Mouse (Mus musculus) CD4-positive, CD25-positive, alpha-beta regulatory T cell, adult 4 months (primary cell): ENCODE measurements around the gene Iqcd. TPM values are rescaled to one million over a fixed set of nuclear protein-coding genes. Genes with fewer than 3 reads are reported as not detected.

Experiments used
- ATAC-seq: one replicate; pipeline ENCODE4 v1.8.0; 2017
- polyA plus RNA-seq, 2 experiments: library from polyadenylated mRNA; unstranded; fragments of 100-300 nt; shearing (Covaris generic); gene quantifications; one replicate each; pipeline ENCODE4 v1.2.1; 2017

Iqcd gene
- polyA plus RNA-seq, 2 experiments from 2014 or later, result 0.40 to 1.1 TPM

DNA sequence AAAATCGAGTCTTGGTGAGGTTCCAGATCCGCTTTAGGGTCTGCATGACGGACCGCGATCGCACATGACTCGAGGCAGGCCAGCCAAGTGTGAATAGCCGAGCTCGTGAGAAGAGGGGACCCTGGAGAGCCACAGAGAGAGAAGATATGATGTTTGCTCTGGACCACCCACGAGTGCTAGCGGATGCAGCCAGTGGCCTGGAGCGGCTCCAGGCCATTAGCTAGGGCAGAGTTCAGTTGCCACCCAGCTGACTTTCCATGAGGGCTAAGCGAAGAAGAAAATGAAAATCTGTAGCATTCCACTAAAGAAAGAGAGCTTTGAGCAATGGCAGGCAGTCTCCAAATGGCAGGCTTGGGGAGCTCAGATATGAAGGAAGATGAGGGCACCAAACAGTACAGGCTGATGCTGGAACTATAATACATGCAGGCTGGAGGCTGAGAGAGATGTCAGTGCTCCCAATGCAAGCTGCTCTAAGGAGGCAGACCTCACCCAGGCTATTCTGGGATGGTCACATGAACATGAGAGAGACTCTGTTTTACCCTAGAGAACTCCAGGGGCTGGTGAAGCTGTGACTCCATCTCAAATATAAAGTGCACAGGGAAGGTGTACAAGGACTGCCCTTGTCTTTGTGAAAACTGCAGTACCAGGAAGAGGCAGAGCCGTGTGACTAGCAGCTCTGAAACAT, 17.6 kb upstream of the Iqcd start:
- no peak for ATAC-seq

DNA sequence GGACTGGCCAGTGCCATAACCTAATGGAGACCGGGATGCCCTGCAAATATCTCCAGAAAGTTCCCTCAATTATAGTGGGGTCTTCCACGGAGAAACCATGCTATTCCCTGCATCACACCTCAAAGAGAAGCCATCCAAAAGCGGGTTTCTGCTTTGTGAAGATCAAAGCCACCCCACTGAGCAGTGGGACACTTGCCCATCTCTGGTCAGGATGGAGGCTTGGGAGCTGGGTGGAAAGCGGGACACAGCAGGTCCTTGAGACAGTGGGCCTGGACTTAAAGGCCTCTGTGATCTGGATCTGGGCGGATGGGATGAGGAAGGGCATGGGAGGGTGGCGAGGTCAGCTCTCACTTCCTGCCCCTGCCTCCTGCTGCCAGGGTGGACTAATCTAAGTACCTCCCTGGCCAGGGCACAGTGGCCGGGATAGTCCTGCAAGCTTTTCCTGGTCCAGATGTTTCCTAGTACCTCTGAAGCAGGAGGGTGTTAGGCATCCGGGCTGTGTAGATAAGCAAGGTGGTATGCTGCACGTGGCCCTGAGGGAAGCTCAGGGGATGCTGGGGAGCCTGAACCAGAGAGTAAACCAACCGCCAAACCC, 14.2 kb upstream of the Iqcd start:
- no peak for ATAC-seq

DNA sequence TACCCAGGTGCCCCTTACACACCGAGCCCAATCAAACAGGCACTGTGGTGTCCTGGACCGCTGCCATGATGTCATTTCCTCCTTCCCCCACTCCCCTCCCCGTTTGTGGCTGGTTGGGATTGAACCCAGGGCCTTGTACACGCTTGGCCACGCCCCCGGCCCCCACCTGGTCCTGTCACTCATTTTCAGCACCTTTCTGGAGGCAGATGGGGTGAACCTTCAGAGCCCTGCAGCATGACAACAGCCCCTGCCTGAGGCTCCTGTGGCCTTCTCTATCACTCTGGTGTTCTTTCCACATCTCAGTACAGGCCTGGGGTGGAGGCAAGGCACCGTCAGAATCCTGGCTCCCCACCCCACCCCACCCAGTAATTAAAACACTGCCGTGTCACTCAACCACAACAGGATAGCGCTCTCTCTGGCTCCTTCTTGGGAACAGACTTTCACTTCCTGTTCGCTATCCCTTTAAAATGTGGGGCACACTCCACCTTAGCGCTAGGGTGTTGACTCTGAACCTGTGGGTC, 12.0 kb upstream of the Iqcd start:
- ATAC-seq, result peak; percentile 22

DNA sequence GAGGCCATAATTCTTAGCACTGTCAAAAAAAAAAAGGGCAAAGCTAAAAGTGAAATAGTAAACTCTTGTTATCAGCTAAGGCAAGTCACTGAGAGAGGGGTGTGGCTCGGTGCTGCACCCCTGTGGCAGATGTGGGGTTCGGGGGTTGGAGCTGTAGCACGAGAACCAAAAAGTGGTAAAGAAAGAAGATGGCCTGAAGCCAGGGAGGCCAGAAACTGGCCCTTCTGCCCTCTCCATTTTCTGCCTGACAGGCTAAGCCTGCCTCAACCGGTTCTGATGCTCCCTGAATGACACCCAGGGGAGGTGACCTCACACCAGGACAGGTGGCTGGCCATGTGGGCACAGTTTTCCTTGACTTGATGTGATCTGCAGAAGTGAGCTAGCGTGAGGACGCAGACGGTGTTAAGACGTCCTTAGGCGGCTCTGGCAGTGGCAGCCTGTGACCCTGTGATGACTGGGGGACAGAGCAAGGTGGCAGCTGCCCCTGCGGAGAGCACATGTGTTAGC, 10.8 kb upstream of the Iqcd start:
- ATAC-seq, result peak; percentile 40

DNA sequence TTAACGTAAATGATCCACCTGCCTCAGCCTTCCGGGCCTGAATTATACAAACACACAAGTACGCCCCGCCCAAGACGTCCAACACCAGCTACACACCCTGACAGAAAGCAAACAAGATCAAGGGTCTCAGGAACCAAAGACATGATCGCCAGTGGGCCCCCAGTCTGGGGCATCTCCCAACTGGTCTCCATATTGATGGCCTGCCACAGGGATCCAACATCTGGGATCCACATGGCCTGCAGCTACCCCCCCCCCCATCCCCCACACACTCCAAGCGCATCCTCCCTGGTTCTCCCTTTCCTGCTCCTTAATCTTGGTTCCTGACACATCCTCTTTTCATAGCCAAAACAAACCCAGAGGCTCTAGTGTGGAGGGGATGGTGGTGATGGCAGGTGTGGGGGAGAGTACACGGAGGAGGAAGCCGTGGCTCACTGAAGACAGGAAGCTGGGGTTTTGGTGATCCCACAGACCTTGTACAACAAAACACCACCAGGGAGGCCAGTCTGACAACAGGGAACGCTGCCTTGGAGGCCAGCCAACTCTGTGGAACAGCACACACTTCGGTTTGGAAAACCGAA, 10.2 kb upstream of the Iqcd start:
- peak; percentile 78 for ATAC-seq

DNA sequence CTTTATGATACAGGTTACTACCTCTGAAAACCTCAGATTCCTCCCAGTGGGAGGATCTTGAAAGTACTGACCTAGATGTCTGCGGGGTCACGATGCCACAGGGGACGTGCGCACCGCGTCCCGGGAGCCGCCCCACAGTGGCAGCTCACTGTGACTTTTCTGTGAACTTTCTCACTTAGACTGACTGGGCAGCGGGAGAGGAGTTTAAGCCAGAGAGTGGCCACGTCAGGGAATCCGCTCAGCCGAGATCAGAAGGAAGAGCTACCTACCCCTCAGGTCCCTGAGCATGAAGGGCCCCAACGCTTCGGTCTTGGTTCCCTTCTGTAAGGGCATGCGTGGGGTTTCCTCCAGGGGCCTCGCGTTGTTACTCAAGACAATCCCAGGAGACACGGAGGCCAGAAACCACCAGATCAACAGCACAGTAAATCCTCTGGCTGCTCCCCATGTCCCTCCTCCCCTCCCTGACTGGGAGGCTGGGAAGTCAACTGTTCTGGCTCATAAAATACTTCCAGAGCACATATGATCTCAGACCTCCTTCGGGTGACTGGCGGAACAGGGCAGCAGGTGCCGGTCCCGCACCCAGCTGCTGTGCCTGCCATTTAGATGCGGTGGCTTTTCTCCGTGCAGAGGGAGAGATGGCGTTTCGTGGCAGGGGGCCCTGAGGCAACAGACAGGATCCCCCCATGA, 9.5 kb upstream of the Iqcd start:
- ATAC-seq, result no peak

DNA sequence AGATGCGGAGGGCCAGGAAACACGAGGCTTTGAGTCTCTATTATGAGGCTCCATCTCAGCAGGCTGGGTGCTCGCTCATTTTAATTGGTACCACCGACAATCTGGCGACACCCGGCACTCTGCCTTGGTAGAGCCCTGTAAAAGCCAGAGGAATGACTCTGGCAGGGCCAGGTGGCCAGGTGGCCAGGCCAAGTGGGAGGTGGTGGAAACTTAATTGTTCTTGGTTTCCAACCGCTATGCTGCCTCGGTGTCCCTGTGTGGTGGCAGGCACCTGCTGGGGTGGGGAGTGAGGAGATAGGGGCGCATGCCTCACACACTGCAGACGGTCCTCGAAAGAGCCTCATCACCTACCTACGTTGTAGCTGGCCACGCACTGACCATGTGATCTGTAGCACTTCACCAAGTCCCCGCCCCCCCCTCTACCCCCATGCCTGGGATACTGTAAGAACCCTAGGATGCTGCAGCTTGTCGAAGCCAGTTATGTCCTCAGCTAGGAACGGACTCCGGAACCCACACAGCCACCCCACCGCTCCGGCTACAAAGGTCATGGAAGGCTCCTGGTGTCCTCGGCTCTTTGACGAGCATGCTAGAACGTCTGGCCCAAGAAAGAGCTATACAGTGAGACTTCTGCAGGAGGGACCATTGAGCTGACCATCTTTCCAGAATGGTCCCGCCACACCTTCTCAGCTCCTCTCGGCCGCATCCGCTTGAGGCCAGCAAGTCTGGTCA, 8.8 kb upstream of the Iqcd start:
- no peak for ATAC-seq

DNA sequence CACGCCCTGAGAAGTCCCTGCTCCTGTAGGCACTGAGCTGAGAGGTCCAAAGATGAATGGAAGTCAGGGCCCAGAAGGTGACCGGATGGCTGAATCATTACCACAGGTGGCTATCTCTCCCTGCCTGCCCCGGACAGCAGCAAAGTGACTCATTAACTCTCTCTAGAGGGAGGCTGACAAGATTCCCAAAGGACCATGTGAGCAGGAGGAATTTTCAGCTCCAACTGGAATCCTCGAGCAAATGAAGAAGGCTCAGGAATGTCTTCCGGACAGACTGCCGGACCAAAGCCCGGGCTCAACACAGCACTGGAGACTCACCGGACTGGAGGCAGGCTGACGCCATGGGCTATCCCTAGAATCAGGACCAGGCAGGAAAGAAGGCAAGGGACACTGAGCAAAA, 6.8 kb upstream of the Iqcd start:
- no peak for ATAC-seq

DNA sequence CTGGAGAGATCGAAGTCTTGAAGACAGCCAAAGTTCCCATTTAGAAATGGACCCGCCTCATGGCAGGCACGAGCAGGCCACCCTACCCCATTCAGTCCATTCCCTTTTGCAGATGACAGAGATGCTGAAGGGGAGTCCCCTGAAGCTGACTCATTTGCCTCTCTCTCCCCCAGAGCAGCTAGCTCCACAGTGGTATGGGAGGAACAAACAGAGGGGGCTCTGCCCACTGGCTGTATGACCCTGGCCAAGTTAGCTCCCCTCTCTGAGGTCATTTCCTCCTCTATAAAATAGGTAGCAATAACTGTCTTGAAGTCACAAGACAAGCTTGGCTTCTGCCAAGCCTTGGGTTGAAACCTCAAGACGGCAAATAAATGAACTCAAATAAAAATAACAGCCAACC, 5.3 kb upstream of the Iqcd start:
- peak; percentile 43 for ATAC-seq

DNA sequence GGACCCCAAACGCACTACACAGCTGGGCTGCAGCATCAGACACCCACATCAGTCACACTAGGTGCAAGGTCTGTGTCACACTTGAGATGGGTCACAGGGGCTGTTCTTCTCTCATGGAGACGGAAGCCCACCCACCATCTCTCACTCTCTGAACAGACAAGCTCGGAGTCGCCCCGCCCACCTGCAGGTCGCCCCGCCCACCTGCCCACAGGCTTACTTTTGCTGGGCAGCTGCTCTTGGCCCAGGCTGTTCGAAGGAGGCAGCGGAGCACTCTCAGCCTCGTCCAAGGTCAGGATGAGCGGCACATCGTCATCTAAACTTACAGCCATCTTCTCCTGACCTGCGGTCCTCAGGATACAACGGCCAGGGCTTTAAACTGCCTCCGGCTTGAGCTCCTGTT, 3.8 kb upstream of the Iqcd start:
- ATAC-seq, result no peak

DNA sequence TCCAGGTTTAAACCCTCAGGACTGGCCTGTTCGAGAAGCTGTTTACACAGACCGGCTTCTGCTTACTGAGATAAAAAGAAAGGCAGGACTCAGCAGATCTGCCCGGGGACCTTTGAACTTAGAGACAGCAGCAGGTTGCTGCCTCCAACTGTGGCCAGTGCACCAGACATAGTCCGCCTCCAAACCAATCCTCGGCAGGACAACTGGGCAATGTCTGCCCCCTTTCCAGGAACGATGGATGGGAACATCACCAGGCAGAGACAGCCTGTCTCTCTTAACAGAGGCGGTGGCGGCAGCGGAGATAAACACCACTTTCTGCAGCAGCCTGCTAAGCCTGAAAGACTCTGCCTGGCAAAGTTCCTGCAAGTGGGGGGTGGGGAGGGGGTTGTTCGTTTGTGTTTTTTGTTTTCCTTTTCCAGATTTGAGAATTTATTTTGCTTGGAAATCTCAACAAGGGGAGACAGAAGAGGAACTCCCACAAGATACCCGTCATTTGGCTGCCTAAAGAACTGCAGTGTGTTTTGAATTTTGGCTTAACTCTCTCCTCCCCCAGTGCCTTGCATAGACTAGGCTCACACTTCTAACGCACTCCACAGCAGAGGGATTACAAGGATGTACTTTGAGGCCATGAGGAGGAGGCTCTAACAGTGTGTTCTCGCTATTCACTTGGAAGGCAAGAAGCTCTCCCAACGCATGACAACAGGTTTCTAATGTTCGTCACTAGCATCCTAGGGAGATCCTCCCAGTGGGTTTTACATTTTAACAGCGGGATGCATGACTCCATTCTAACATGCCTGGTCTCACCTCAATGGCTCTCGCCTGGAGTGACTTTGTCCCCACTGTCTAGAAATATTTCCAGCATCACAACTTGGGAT, 1.8 kb upstream of the Iqcd start:
- no peak for ATAC-seq

DNA sequence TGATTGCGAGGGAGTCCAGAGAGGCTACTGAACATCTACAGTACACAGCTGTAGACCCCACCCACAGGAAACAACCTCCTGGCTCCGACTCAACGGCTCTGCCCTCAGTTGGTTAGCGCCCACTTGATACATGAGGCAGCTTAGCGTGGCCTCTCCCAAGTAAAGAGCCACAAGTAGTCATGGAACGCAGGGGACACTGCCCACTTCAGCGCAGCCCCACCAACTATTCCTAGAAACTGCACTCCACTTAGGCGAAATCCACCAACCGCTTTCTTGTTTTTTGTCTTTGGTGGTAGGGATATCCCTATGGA, 1.2 kb upstream of the Iqcd start:
- ATAC-seq, result peak; percentile 15

DNA sequence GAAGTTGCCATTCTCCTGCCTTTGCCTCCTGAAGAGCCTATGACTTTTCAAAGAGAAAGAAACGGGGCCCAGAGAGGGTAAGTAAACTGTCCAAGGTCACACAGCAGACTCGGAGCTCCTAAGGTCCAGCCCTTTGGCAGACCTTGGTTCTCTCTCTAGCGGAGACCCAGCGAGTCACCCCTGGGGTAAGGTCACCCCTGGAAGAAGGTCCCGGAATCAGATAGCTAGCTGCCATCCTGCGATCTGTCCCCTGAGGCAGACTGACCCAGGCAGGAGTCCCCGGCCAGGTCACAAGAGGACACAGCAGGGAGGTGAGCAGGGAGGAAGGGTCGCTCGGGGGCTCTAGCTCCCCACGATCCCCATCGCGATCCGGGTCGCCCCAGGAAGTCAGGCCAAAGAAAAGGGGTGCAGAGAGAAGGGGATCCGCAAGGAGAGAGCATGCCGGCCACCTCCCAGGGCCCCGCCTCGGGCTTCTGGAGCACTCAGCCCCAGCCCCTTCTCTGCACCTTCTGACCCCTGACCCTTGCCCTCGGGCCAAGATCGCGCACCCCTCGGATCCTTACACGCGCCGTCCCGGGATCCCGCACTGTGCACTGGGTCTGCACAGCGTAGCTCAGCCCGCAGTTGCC, 762 bp upstream of the Iqcd start:
- ATAC-seq, result no peak

DNA sequence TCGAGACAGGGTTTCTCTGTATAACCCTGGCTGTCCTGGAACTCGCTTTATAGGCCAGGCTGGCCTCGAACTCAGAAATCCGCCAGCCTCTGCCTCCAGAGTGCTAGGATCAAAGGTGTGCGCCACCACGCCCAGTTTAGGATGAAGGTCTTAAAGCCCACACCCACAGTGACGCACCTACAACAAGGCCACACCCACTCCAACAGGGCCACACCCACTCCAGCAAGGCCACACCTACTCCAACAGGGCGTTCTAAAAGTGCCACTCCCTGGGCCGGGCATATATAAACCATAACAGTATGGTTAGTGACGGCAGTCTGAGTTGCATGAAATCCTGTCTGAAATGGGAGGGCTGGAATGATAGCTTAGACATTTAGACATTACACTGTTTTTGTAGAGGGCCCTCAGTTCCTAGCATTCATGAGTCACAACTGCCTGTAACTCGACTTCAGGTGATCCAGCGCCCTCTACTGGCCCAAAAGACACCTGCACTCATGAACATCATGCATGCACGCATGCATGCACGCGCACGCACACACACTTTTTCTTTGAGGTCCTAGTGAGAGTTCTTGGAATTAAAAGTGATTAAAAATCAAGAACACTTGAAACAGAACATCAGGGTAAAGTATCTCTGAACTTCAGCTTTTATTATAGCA, 1.7 kb downstream of the Iqcd start:
- ATAC-seq, result no peak

DNA sequence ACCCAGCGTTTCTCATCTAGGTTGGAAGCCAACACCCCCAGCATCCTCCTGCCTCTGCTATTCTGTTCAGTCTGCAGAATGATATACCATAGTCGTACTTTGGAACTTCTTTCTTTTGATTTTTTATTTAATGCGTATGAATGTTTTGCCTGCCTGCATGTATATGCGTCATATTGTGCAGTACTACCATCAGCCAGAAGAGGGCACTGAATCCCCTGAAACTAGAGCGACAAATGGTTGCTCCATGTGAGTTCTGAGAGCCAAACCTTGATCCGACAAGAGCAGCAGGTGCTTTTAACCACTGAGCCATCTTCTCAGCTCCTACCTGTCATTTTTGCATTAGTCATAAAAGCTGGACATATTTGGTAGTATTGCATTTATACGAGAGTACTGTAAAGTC, 3.3 kb downstream of the Iqcd start:
- no peak for ATAC-seq

DNA sequence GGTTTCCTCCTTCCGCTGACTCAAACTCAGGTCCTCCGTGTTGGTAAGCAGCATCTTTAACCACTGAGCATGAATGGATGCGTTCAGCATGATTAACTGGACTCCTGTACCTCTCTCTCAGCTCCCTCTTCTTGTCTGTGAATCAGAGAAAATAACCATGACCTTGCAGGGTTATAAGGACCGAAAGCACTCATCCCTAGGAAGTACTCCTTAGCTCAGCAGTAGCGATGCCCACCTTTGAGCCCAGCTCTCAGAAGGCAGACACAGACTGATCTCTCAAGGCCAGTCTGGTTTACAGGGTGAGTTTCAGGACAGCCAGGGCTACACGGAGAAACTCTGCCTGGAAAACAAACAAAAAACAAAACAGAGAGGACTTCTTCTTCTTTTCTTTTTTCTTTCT, 5.7 kb downstream of the Iqcd start:
- no peak for ATAC-seq

DNA sequence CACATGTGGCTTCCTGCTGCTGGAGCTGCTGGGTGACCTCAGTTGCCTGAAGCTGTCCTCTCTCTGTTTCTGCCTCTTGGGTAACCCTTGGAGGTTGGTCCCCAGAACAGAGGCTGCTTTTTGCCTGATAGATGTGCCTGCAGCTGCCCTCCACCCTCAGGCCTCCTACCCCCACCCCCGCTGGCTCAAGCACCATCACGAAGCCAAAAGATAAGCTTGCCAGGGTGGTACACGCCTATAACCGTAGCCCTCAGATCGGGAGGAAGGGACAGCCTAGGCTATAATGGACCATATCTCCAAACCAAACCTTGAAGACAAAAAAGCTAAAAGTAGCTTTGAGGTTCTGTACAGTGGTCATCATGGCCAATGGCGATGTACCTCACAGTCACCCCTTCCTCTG, 10.8 kb downstream of the Iqcd start:
- ATAC-seq, result no peak

DNA sequence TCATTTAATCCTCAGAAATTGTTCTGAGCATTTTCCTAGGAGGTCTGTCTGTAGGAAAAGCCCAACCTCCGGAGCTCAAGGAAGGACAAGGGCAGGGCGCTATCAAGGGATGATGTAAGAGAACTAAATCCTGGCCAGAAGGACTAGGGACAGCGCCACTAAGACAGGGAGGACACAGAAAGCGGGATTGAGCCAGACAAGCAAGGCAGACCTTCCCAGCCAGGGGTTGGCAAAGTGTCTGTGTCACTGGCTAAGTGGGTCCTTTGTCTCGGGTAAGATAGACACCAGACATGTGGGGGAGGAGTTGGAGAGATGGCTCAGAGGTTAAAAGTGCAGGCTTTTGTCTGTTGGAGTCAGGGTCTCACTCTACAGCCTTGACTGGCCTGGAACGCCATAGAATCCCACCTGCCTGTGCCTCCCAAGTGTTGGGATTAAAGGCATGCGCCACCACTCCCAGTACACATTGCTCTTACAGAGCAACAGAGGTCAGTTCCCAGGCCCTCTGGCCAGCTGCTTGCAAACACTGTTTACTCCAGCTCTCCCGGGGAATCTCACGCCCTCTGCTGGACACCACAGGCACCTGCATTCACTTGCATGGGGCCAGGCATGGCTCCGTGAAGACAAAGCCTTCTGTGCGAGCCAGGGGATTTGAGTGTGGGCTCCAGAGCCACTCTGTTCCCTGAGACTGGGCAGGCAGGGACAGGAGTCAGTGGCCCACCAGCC, 12.3 kb downstream of the Iqcd start:
- ATAC-seq, result no peak

DNA sequence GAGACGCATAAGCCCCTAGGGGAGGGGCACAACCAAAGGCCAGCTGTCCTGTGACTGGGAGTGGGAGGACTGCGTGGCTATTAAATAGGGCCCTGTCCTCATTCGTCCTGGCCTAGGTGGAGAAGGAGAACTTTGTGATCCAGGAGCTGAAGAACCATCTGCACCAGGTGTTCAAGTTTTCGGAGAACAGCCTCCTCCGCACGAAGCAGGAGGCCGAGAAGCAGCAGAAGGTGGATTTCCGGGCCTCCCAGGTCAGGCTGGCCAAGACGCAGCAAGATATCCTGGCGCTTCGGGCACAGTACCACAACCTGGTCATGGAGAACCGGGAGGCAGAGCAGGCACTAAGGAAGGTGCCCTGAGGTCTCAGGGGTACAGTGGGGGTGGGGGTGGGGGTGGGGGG, 13.4 kb downstream of the Iqcd start:
- ATAC-seq, result no peak

DNA sequence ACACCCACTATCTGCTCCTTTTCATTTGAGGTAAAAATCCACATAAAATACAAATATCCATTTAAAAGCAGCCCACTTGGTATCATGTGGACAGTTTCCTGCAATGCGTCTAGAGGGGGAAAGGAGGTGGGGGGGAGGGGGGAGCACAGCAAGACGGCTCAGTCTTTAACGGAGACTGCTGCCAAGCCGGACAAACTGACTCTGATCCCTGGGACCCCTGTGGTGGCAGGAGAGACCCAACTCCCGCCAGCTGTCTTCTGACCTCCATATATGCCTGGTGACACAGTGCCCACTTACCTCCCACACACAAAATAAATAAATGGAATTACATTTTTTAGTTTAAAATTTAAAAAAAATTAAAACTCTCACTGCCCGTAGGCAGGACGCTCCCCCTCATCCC, 14.7 kb downstream of the Iqcd start:
- ATAC-seq, result no peak
